Mouse (Mus musculus) lung, adult 18-20 months (tissue): ENCODE measurements at regions not wholly inside any gene's neighbourhood (a gene's known extent, or its start where the extent isn't known, plus 50 kb on each side); places are given as distances from the start of the nearest gene placed in this dataset.

Experiments used
- DNase-seq, 2 experiments: peaks; one replicate each; pipeline ENCODE4 v3.0.0; 2022; ENCODE audit warnings: mixed read lengths in 2 of 2

DNA sequence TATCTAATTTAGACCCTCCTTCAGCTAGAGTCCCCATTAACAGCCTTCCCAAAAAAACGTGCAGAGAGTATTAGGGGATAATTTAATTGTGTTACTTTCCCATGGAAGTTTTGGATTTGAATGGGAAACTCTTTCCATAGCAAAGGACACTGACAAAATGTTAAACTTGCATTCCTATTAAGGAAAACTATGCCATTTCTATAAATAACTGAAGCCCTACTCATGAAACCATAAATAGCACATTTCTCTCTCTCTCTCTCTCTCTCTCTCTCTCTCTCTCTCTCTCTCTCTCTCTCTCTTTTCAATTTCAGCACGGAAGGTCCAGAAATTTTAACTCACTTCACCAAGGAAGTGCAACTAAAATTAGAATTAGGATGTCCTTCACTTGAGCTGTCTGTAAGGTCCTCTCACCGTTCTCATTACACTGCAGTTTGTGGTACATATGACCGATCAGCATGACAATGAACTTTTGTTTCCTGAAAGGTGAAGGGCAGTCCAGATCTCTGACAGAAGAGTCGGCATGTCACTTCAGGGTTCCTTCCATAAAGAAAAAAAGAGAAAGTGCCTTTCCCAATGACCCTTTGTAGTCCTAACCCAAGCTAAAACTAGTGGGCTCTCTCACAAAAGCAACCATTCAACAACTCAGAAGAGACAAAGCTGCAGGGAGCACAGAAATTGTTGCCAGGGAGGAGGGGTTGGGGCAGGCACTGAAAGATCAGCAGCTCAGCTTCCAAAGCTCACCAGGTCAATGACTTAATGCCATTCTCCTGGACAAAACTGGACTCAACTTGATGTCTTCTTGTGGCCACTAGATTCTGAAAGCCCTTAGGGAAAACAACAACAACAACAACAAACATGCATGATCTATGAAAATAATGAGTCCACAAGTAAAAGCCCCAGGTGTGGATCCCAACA is 696.9 kb downstream of the Diaph3 start:
- no peak for DNase-seq

DNA sequence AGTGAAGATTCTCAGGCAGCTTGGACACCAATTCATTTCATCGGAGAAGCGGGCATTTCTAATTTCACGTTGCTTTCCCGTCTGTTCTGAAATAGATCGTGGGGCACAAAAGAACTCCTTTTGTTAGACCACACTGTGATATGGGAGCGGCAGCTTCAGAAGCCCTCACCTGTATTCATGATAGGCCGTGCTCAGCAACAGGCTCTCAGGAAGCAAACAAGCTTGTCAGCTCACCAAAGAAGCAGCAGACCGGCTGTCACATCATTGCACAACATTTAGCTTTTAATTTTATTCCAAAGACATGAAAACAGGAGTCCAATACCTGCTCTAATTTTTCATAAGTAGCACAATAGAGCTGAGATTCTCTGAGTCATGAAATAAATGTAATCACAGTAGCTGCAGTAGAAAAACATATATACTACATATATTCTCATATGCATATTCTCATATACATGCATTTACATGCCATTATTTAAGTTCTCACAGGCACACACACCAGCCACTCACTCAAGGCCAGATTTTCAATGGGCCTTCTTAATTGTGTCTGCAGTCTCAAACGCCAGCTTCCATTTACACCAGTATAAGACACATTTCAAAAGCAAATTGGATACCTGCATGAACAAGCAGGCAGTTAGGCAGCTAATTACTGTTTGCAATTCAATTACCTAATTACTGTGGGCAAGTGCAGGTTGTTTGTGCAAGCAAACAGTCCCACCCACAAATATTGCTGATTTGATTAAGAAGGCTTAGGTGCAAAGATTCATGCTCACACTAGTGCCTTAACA is 698.9 kb downstream of the Diaph3 start:
- DNase-seq: no peak

DNA sequence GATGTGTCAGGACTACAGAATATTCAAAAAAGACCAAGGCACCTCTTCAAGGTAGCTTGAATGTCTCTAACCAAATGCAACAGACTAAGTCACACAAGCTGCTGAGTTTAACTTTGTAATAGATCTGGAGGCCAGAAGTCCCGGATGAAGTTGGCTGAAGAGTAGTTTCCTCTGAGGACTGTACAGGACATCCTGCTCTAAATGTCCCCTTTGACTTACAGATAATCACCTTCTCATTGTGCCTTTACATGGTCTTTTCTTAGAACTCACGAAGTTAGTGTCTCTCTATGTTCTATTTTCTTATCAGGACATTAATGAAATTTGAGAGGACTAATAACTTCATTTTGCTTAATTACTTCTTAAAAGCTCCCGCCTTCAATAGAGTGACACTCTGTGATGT is 703.7 kb downstream of the Diaph3 start:
- DNase-seq: no peak

DNA sequence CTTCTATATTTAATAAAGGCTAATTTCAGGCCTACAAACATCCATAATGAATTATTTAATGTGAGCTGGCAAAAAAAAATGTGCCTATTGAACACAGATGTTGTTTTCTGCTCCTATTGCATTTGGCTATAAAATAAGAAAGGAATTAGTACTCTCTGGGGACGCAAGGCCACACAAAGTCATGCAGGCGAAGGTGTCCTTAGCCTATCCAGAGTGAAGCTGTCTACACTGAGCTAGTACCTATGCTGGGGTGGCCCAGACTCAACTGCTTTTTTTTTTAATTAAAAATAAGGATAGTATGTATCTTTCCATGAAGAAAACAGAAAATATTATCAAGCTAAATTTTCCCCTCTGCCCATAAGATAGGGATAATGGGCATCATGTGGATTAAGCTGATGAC is 705.7 kb downstream of the Diaph3 start:
- DNase-seq: no peak

DNA sequence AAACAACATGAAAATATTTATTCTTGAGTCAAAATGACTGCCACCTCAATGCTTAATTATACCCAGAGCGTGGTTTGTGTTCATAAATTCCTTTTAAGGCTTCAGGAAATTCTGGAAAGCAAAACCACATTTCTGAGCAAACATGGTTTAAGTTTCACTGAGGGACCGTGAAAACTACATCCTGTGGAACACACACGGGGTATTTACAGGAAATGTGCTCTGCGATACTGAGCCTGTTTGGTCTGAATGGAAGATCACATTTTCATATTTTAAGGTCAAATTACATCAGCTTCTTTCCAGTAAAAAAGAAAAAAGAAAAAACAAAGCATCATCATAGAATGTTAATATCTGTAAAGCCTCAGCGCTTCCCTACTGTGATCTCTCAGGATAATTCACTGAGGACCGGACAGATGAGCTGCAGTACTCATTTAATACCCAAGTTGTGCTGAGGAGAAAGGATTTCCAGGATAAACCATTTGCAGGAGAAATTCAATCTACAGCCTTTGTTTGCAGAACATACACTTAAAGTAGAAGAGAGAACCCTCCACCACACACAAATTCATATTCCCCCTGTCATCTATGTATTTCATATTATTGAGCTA is 709.7 kb downstream of the Diaph3 start:
- no peak for DNase-seq

DNA sequence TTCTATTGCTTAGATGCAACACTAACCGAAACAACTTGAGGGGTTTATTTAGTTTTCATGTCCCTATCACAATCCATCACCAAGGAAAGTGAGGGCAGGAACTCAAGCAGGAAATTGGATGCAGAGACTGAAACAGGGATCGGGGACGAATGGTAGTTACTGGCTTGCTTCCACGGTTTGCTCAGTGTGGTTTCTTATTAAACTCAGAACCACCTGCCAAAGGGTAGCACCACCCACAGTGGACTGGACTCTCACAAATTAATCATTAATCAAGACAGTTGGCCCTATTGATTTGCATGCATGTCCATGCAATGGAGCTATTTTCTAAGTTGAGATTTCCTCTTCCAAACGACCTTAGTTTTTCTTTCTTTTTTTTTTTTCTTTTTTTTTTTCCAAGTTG is 719.2 kb downstream of the Diaph3 start:
- no peak for DNase-seq

DNA sequence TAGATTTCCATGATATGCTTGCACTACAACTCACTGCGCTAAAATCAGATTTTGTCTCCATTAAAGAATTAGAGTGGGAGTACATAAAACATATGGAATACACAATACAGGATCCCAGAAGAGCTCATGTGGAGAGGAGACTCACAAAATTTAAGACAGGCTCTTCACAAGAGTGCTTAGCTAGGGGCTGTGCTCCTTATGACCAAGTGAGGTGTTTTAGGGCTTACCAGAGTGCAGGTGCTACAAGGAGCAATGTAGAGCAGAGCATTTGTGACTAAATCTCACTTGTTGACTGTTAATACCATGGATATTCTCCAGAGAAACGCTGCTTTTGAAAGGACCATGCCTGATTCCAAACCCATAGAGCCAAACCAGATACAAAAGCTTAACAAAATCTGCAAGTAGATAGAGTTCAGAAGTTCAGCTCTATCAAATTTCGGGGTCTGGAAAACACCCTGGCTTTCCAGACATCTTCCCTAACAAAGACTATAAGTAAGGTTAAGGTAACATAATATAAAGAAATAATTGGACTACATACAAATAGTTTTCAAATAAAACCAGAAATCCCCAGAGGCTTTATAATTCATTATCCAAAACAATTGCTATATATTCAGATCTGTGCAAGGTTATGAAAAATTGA is 721.0 kb downstream of the Diaph3 start:
- no peak for DNase-seq

DNA sequence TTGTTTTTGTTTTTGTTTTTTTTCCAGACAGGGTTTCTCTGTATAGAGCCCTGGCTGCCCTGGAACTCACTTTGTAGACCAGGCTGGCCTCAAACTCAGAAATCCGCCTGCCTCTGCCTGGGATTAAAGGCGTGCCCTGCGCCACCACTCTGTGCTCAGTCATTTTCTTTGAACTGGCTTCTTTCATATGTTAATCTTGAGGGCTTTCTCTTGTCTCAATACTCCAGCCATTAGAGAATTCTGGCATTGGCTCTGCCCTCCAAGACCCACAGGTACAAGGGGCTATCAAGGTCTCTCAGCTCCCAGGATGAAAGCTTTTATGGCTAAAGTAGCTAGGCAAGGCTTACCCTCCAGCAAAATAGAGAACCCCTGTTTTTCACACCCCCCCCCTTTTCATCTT is 744.2 kb downstream of the Diaph3 start:
- no peak for DNase-seq

DNA sequence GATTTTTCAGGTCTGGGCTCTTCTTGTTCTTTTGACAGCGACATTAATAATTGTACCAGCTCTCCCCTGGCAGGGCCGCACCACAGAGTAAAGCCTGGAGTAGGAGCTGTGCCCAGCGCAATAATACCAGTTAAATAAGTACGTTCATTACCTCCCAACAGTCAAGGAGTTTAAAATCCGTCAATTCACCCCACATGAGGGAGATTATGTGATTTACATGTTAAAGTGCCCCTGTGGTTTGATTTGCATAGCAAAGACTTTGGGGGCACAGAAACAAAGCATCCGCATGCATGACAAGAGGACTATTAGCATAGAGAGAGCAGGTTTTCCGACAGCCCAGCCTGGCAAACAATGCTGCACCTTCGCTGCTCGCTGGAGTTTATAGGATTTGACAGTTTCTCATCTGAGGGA is 745.1 kb downstream of the Diaph3 start:
- no peak for DNase-seq

DNA sequence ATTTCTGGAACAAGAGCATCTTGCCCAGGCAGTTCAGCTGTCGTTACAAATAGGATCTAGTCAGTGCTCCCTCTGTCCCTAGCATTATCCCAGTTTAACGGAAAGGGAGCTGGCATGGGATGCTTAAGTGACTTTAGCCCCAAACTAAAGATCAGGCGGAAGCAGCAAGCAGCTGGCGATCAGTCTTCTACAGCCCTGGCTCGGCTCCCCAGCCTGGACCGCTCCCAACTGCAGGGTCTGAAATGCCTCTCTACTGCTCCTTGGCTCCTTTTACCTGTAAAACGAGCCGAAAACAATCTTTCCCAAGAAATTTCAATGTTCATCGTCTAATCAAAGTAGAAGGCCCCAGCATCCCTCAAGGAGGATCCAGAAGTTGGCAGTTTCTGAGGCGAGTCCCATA is 745.5 kb downstream of the Diaph3 start:
- DNase-seq: no peak

DNA sequence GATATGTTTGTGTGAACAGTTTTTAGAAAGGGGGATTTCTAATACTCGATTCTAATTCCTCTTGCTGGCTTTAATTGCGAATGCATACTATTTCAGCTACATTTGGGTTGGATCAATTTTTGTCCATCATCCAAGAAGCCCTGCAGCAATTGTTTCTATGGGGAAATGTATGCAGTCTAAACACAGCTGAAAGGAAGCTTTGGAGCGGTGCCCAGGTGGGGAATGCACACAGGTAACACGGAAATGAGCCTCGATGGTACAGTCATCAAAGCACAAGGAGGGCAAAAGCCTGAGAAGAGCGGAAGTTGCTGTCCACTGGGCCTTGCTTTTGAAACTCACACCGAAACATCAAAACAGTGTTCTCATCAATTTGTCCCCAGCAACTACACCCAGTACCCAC is 746.0 kb downstream of the Diaph3 start:
- DNase-seq: no peak

DNA sequence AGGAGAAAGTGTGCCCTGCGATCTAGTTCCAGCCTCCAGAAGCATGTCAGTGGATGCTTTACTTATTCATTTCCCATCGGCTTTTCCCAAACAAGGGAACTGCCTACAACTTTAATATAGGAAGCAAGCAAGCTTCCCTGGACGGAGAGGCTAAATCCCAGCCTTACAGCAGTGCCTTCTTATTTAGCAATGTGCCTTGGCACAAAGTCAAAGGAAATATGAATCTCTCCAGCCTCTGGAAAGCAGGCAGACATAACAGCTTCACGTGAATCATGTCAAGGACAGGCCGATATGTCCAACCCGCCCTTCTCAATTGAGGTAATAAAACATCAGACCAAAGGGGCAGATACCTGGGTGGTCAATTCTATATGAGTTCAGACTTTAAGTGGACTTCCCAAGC is 755.9 kb downstream of the Diaph3 start:
- DNase-seq: no peak

DNA sequence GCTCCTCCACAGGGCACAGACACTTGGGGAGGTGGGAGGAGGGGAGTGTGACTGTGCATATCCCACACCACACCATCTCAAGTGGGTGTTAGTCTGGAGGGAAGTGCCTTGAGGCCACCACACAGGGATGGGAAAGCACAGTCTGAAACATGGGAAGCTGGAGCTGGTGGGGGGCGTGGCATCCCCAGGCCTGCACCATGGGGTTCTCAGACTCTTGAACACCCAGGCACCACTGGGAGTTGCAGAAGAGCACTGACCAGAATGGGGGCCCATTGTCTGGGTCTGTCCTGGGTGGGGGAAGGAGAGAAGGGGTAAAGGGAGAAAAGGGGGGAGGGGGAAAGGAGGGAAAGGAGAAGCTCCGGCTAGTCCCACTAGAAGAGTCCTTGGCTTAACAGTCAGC is 776.0 kb downstream of the Diaph3 start:
- DNase-seq: no peak

DNA sequence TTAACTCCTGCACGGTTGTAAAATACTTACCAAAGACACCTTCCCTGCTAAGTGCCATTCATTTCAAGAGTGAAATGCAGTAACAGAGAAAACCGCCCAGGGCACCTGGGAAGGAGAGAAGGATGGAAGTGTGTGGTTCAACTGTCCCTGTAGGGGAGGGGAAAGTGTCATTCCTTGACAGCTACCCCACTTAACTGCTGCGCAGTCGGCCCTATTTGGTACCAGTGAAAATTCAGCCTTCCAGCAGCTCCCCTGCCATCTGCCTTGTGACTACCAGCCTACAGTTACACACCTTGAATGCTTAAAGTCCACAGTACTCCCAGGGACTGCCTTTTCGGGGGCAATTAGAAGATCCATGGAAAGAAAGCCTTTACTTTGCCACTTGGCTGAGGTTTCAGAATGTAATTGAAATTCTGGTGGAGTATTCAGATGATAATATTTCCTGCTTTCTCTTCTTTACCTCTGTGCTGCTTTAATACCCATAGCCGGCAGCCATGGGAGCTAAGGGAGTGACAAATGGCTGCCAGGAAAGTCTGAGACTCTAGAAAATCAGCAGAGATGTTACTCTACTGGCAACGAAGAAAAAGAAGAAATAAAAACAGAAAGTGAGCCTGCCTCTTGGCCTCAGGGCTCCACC is 780.5 kb downstream of the Diaph3 start:
- DNase-seq: no peak

DNA sequence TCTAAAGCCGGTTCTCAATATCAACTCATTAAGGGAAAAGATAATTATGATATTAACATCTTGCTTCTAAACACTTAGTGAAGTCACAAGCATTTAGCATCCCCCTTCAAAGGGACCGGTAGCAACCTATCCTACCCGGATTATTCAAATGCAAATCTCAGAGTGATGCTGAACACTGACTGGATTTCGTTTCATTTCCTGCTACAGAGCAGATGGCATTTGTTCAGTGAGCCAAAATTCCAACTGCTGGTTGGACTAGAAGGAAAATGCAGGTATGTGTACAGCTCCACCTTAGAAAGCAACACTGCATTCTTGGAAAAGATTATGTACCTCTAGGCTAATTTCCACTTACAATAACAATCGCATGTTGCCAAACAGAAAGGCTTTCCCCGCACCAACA is 782.5 kb downstream of the Diaph3 start:
- DNase-seq: no peak

DNA sequence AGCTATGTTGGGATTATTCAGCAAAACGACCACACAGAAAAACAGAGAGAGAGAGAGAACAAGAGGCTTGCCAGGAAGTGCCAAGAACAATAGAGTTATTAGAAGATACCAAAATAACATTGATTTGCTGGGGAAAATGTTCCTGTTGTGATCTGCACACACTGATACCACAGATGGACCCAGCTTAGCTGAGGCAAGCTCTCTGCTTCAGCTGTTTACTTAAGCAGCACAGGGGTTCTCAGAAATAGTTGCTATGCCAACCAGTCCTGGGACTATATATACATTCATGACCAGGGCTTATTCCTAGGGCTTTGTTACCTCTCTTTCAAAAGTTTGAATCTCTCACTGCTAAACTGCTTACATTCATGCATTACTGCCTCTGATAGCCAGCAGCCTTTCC is 790.5 kb downstream of the Diaph3 start:
- no peak for DNase-seq

DNA sequence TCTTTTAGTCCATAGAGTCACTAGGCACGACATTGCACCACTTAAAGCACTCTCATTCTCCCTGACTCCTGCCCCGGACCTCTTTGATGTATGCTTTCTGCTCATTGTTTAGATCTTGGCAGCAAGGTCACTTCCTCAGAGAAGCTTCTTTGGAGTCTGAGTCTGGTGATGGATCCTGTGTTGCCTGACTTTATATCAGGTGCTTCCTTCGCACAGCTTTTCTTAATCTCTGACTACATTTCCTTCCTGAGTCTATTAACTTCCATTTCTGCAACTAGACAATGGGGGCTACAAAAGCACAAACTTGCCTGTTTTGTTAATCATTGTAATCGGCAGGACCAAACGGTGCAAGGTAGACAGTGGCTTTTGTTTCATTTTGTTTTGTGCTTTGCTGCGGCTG is 802.0 kb downstream of the Diaph3 start:
- peak in 1 of 2 experiments; percentile 4 for DNase-seq

DNA sequence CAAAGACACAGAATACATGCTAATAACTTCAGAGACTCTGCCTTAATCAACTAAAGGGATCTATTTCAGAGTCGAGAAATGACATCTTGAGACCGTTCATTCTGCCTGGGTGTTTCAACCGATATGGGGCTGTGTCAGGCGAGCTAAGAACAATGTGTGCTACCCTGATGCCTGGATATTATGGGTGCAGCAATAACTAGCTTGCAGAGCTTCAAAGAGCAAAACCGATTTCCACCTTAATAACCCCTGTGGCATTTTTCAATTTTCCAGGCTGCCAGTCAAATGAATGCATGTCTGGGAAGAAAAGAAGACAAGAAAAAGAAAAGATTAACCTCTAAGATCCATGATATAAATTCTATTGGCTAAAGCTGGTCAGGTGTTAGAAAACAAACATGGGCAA is 804.0 kb downstream of the Diaph3 start:
- no peak for DNase-seq

DNA sequence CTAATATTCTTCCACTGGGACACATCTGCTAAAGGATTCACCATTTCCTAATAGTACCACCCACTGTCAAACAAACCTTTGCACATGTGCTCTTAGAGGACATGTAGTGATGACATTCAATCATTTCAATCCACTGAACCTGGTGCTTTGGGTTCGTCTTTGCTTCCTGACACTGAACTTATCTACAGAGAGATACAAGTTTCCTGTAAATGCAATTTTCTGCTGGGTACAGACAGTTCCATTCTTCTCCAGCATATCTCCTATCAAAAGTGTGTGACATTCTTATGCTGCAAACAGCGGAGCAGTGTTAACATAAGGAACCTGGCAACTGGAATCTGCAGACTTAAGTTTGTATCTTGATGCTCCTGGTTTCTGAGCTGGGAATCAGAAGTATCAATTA is 805.8 kb downstream of the Diaph3 start:
- no peak for DNase-seq

DNA sequence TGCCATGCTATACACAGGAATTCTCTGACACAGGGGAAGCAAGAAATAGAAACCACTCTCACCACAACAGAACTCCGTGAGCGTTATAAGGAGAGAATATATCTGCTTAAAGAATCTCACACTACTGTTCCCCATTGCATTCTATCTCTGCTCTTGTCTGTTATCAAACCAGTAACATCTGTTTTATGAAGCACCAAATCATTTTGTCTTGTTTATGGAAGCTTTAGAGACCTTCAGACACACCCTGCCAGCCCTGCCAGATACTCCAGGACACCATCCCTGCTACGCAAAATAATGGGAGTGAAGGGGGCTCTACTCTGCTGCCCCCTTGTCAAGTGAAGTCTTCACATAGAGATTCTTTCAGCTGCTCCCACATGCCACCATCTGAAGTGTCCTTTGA is 811.9 kb downstream of the Diaph3 start:
- DNase-seq: no peak

DNA sequence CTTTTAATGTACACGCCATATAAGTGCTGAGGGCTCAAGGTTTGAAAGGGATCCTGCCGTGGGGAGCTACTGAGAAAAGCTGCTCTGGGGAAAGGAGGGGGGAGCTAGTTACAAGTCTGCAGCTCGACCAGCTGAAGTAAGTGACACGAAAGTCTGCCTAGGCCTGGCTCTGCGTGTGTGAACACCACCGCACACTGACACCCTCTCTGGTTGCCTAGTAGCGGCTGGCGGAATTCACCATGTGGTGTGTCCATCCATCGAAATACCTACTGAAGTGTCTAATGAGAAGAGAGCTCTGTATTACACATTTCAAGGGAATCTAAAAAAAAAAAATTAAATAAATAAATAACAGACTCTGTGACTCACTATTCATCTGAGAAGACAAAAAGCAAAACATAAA is 813.4 kb downstream of the Diaph3 start:
- DNase-seq: no peak

DNA sequence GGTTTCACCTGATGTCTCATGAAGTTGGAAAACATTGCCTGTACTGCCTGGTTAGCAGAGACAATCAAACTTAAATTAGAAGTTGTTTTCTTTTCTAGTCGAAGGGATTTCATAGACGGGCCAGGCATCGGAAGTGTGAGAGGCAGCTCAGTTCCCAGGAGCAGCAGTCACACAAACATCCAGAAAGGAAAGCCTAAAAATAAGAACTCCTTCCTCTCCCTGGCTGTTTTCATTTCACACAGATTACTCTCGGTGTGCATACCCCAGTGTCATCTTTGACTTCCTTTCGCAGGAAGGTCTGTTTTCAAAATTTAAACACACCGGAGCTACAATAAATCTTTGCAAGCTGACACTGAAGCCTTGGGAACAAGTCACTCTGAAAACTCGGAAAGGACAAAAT is 818.7 kb downstream of the Diaph3 start:
- DNase-seq: no peak

DNA sequence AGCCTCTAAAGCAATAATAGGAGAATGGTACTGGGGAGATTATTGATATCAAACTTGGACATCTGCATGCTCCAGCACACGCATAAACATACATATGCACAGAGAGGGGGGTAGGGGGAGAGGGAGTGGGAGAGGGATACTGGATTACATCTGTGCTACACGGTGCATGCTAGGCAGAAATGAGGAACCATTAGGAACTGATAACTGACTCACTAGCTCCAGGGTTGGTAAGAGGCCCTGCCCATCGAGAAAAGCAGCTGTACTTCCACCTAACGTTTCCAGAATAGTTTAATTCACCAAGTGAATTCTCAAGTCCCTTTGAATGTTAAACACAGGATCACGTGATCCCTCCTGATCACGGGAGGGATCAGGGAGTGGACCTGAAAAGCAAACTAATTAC is 825.1 kb downstream of the Diaph3 start:
- no peak for DNase-seq
